Mouse (Mus musculus): ENCODE results near the gene Olfr1205. TPM values are rescaled to one million over a fixed set of nuclear protein-coding genes. Genes with fewer than 3 reads are reported as not detected.

The Olfr1205 gene
- polyA plus RNA-seq (2012; rRNA removed) = not detected in 2 replicates

DNA sequence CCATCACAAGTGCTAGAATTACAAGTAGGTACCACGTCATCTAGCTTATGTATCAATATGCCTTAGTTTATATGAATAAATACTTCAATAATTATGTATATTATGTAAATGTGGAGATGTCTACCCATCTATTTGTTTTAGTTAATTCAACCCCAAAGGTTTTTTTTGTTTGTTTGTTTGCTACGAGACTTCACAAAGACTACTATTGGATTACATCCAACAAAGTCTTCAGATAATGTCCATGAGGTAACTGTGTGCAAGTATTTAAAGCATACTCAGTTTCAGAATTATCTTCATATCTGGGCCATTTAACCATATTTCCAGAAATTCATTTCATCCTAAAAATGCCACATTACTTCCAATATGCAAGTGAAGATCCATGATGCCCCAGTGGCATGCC, at the start of gene Olfr1205:
Gene Olfr1205, plus strand, starts transcription at position 301 of the 400 bp plus-strand sequence.
- WGBS = 80% methylated on average over 2 of the region's 2 CpGs
- H3K4me3 ChIP-seq (replicated peaks; ENCODE audit: extremely low read depth, low read depth, low read length) = no peak within 1 kb of the TSS
- DNase-seq = no peak
- H3K4me1 ChIP-seq (ENCODE audit: control insufficient read depth, insufficient read depth, low read length) = no peaks in the 10 kb centered on the region
- no peak for TF ChIP-seq CTCF (IDR thresholded peaks at IDR 0.05; ENCODE audit: insufficient read depth, low read length)
- no peak for TF ChIP-seq POLR2A (IDR thresholded peaks at IDR 0.05; ENCODE audit: borderline replicate concordance, extremely low read depth, low read depth, low read length)

DNA sequence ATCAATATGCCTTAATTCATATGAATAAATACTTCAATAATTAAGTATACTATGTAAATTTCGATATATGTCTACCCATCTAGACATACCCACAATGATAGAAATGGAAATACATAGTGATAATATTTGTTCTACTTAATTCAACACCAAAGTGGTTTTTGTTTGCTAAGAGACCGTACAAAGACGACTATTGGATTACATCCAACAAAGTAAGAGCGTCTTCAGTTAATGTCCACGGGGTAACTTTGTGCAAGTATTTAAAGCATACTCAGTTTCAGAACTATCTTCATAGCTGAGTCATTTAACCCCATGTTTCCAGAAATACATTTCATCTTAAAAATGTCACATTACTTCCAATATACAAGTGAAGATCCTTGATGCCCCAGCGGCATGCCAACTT, 36.8 kb upstream of the Olfr1205 start, which contains the start of gene Olfr1201:
Gene Olfr1201, plus strand, starts transcription at position 301 of the 400 bp plus-strand sequence.
- Histone ChIP-seq H3K4me3 (replicated peaks; ENCODE audit: extremely low read depth, low read depth, low read length) (no peak within 1 kb of the TSS), H3K4me1 (ENCODE audit: control insufficient read depth, insufficient read depth, low read length) (no peaks in the 10 kb centered on the region)
- TF ChIP-seq POLR2A (IDR thresholded peaks at IDR 0.05; ENCODE audit: borderline replicate concordance, extremely low read depth, low read depth, low read length) = no peak
- no peak for TF ChIP-seq CTCF (IDR thresholded peaks at IDR 0.05; ENCODE audit: insufficient read depth, low read length)
- WGBS = 63% methylated on average over 6 of the region's 6 CpGs
- DNase-seq = no peak

DNA sequence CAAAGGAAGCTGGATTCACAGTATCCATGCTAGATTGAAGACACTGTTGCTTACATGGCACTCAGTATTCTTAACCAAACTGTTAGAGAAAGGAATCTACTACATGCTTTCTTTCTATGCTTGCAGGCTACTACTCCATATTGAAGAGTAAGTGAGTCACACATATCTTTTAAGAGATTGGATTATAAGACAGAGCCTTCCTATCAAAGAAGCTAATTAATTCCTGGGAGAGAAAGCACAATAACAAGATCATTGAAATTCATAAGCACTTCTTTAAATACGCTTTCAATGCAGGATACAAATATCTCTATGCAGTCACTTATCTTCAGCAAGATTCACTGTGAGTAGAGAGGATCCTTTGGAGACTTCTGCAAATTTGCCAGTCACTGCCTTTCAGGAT, 15.3 kb upstream of the Olfr1205 start, which contains the start of gene Olfr1202:
Gene Olfr1202, plus strand, starts transcription at position 301 of the 400 bp plus-strand sequence.
- 57% methylated on average over 1 of the region's 1 CpGs for WGBS
- H3K4me1 ChIP-seq (ENCODE audit: control insufficient read depth, insufficient read depth, low read length) = no peaks in the 10 kb centered on the region
- no peak for DNase-seq
- TF ChIP-seq CTCF (IDR thresholded peaks at IDR 0.05; ENCODE audit: insufficient read depth, low read length) (no peak), POLR2A (IDR thresholded peaks at IDR 0.05; ENCODE audit: borderline replicate concordance, extremely low read depth, low read depth, low read length) (no peak)
- no peak within 1 kb of the TSS for H3K4me3 ChIP-seq (replicated peaks; ENCODE audit: extremely low read depth, low read depth, low read length)

DNA sequence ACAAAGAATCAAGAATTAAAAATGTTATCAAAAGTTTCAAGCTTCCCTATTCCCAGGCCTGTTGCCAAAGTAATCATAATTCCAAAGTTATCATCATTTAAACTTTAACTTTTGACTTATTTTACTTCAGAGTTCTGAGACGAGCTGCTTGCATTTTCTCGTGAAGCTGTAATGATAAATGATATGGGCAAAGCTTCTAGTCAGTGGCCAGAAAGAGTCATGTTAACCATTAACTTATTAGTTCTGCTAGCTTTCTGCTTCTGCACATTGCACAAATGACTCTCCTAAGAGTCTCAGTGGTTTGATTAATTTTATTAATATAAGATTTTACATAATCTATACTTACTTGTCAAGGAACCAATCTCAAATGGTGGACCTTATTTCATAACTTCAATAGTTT, 8.9 kb downstream of the Olfr1205 start:
- TF ChIP-seq POLR2A (IDR thresholded peaks at IDR 0.05; ENCODE audit: borderline replicate concordance, extremely low read depth, low read depth, low read length) (no peak), CTCF (IDR thresholded peaks at IDR 0.05; ENCODE audit: insufficient read depth, low read length) (no peak)
- 49% methylated on average over 2 of the region's 2 CpGs for WGBS
- DNase-seq = no peak
- H3K4me1 ChIP-seq (ENCODE audit: control insufficient read depth, insufficient read depth, low read length) = no peaks in the 10 kb centered on the region
- no peak overlapping the region for H3K4me3 ChIP-seq (replicated peaks; ENCODE audit: extremely low read depth, low read depth, low read length)

DNA sequence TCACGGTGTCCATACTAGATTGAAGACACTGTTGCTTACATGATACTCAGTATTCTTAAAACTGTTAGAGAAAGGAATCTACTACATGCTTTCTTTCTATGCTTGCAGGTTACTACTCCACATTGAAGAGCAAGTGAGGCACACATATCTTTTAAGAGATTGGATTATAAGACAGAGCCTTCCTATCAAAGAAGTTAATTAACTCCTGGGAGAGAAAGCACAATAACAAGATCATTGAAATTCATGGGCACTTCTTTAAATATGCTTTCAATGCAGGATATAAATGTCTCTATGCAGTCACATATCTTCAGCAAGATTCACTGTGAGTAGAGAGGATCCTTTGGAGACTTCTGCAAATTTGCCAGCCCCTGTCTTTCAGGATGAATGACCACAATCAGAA, 19.5 kb downstream of the Olfr1205 start, which contains the start of gene Olfr1204:
Gene Olfr1204, plus strand, starts transcription at position 301 of the 400 bp plus-strand sequence.
- Histone ChIP-seq H3K4me3 (replicated peaks; ENCODE audit: extremely low read depth, low read depth, low read length) (no peak within 1 kb of the TSS), H3K4me1 (ENCODE audit: control insufficient read depth, insufficient read depth, low read length) (no peaks in the 10 kb centered on the region)
- TF ChIP-seq POLR2A (IDR thresholded peaks at IDR 0.05; ENCODE audit: borderline replicate concordance, extremely low read depth, low read depth, low read length) (no peak), CTCF (IDR thresholded peaks at IDR 0.05; ENCODE audit: insufficient read depth, low read length) (no peak)
- WGBS = 83% methylated on average over 1 of the region's 1 CpGs
- no peak for DNase-seq

DNA sequence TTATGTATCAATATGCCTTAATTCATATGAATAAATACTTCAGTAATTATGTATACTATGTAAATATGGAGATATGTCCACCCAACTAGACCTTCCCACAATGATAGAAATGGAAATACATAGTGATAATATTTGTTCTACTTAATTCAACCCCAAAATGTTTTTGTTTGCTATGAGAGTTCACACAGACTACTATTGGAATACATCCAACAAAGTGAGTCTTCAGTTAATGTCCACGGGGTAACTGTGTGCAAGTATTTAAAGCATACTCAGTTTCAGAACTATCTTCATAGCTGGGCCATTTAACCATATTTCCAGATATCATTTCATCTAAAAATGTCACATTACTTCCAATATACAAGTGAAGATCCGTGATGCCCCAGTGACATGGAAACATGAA, 33.4 kb downstream of the Olfr1205 start, which contains the start of gene Olfr1206:
Gene Olfr1206, plus strand, starts transcription at position 301 of the 400 bp plus-strand sequence.
- no peak for DNase-seq
- TF ChIP-seq CTCF (IDR thresholded peaks at IDR 0.05; ENCODE audit: insufficient read depth, low read length) (no peak), POLR2A (IDR thresholded peaks at IDR 0.05; ENCODE audit: borderline replicate concordance, extremely low read depth, low read depth, low read length) (no peak)
- Histone ChIP-seq H3K4me1 (ENCODE audit: control insufficient read depth, insufficient read depth, low read length) (no peaks in the 10 kb centered on the region), H3K4me3 (replicated peaks; ENCODE audit: extremely low read depth, low read depth, low read length) (no peak within 1 kb of the TSS)
- WGBS = 74% methylated on average over 2 of the region's 2 CpGs

Other genes with a start within 250 kb of the Olfr1205 start
- gene Olfr1189, start 243.3 kb upstream of the Olfr1205 start, polyA plus RNA-seq (2012; rRNA removed) = not detected in 2 replicates
- not detected in 2 replicates for gene Olfr1191-ps1, start 189.2 kb upstream of the Olfr1205 start, polyA plus RNA-seq (2012; rRNA removed)
- not detected in 2 replicates for gene Olfr1192-ps1, start 181.2 kb upstream of the Olfr1205 start, polyA plus RNA-seq (2012; rRNA removed)
- gene Olfr1193, start 154.1 kb upstream of the Olfr1205 start, polyA plus RNA-seq (2012; rRNA removed) = not detected in 2 replicates
- not detected in 2 replicates for gene Olfr1195, start 140.6 kb upstream of the Olfr1205 start, polyA plus RNA-seq (2012; rRNA removed)
- gene Olfr1196, start 125.1 kb upstream of the Olfr1205 start, polyA plus RNA-seq (2012; rRNA removed) = not detected in 2 replicates
- gene Olfr1197, start 97.4 kb upstream of the Olfr1205 start, polyA plus RNA-seq (2012; rRNA removed) = not detected in 2 replicates
- not detected in 2 replicates for gene Olfr1198, start 78.4 kb upstream of the Olfr1205 start, polyA plus RNA-seq (2012; rRNA removed)
- not detected in 2 replicates for gene Olfr1199, start 69.3 kb upstream of the Olfr1205 start, polyA plus RNA-seq (2012; rRNA removed)
- gene Olfr1200, start 59.2 kb upstream of the Olfr1205 start, polyA plus RNA-seq (2012; rRNA removed) = not detected in 2 replicates
- not detected in 2 replicates for gene Olfr1201, start 36.7 kb upstream of the Olfr1205 start, polyA plus RNA-seq (2012; rRNA removed)
- not detected in 2 replicates for gene Olfr1202, start 15.2 kb upstream of the Olfr1205 start, polyA plus RNA-seq (2012; rRNA removed)
- gene Olfr1204, start 19.6 kb downstream of the Olfr1205 start, polyA plus RNA-seq (2012; rRNA removed) = not detected in 2 replicates
- not detected in 2 replicates for gene Olfr1206, start 33.5 kb downstream of the Olfr1205 start, polyA plus RNA-seq (2012; rRNA removed)
- not detected in 2 replicates for gene Olfr1208, start 72.6 kb downstream of the Olfr1205 start, polyA plus RNA-seq (2012; rRNA removed)
- gene Olfr1209, start 85.4 kb downstream of the Olfr1205 start, polyA plus RNA-seq (2012; rRNA removed) = not detected in 2 replicates
- not detected in 2 replicates for gene Olfr1211, start 108.4 kb downstream of the Olfr1205 start, polyA plus RNA-seq (2012; rRNA removed)
- not detected in 2 replicates for gene Olfr1212, start 124.2 kb downstream of the Olfr1205 start, polyA plus RNA-seq (2012; rRNA removed)
- gene Gm13762, start 150.5 kb downstream of the Olfr1205 start, polyA plus RNA-seq (2012; rRNA removed) = not detected in 2 replicates
- gene Olfr1214, start 162.9 kb downstream of the Olfr1205 start, polyA plus RNA-seq (2012; rRNA removed) = not detected in 2 replicates
- not detected in 2 replicates for gene Olfr1215, start 177.2 kb downstream of the Olfr1205 start, polyA plus RNA-seq (2012; rRNA removed)
- not detected in 2 replicates for gene Olfr1216, start 188.6 kb downstream of the Olfr1205 start, polyA plus RNA-seq (2012; rRNA removed)
- not detected in 2 replicates for gene Olfr1217, start 202.3 kb downstream of the Olfr1205 start, polyA plus RNA-seq (2012; rRNA removed)
- gene Olfr1218, start 231.4 kb downstream of the Olfr1205 start, polyA plus RNA-seq (2012; rRNA removed) = not detected in 2 replicates